Mouse (Mus musculus) liver (tissue): ENCODE measurements at regions not wholly inside any gene's neighbourhood (a gene's known extent, or its start where the extent isn't known, plus 50 kb on each side); places are given as distances from the start of the nearest gene placed in this dataset.

Experiments
- DNase-seq: peaks from one replicate; pipeline ENCODE4 v3.0.0-alpha.2; 2020; ENCODE audit warnings: mixed read lengths

DNA sequence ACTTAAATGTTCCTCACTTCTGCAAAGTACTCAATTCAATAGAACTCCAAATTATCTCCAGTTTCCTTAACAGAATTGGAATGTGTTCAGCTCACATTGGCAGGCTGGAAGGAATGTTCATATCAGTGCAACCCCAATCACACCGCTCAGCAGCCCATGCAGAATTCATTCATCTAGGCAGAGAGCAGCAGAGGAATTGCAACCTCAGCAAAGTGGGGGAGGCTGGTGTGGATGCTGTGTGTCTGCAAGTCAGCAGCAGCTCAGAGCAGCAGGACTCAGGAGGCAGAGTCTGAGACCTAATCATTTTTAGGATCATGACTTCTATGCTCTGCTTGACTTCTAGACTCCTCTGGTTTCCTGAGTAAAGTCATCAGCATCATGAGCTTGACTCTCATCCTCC lies 100.7 kb upstream of the Chrna7 start:
- DNase-seq = no peak

DNA sequence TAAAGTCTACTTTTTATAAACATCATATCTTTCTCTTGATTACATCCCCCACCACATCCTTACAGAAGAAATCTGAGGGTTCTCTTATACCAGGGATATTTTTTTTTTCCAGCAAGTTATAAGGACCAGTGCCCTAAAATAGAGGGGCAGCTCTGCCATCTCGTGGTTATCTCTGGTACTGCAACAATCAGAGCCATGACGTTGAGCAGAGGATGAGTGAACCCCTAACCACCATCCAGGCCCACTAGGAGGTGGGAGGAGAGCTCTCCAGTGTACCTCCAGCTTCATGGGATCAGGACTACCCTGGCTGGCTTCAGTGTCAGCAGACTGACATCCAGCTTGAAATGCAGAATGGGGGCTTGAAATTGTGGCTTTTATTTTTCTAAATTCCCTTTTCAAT lies 107.2 kb upstream of the Chrna7 start:
- peak; percentile 34 for DNase-seq

DNA sequence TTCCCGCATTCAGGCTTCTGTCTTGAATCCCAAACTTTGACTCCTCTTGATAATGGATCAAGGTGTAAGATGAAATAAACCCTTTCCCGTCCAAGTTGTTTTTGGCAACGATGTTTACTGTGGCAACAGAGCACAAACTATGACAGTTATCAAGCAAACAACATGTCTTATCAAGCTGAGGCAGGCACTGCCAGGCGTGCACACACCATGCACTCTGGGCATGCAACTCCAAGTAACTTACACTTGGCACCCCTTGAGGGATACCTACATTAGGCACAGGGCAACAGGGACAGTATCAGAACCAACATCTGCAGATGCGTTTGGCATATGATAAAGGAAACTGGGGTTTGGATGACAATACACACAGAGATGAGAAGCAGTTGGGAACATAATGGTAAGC lies 108.8 kb upstream of the Chrna7 start:
- no peak for DNase-seq

DNA sequence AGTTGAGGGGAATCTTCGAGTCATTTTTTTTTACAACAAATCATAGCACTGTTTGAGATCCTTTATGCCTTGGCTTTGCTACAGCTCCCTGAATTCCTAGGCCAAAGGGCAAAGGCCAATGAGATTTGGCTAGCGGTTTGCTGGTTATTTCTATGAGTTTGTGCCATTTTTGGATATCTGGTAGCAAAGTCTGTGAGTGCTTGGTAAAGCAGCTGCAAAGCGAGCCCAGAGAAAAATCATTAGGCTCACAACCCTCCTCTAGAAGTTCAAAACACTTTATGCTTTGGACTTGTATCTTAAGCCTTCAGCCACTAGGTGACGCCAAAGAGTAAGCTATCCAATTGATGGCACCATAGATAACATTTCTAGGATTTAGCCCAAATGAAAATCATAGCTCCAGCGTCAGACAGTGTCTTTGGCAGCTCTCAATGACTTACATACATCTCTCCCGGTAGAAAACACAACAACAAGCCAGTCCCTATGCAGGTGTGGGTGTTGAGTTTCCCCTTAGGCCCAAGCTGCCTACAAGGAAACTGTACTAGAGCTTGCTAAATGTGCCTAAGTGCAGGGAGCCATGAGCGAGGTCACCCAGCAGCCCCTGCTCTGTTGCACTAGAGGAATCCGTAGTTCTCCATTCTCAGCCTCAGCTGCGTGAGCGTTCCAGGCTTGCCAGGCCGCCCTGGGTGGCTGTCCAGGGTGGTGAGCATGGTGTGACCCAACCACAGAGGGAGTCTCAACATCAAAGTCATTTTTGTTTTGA lies 109.8 kb upstream of the Chrna7 start:
- DNase-seq = no peak

DNA sequence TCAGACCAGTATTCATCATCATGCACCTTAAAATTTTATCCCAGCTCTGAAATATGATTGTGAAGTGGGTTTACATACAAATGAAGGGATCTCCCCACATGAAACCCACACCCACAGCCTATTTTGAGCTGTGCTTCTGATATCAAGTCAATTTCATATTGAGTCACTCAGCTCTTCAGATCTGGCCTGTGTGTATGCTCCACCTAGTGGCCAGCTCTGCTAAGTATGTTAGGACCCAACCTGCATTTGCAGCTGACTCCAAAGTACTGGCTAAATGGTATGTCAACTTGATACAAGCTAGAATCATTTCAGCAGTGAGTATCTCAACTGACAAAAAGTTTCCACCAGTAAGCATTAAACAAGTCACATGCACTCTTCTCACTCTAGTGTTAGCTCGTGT lies 109.4 kb upstream of the Otud7a start:
- peak; percentile 24 for DNase-seq

DNA sequence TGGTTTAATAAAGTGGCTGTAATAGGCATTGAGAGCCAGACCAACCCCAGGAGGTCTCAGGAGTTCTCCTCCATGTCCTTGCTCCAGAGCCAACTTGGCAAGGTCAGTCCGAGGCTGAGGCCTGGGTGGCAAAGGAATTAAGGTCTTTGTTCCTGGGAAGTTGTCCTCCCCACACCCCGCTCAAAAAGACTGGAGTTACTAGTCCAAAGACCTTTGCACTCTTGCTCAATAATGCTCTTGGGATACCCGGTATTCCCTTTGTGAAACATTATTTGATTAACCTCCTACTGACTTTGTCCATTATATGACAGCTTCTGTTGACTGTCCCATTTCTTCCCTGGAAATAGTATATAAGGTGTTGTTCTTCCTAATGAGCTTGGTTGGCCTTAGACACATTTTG lies 108.5 kb upstream of the Otud7a start:
- DNase-seq = no peak

DNA sequence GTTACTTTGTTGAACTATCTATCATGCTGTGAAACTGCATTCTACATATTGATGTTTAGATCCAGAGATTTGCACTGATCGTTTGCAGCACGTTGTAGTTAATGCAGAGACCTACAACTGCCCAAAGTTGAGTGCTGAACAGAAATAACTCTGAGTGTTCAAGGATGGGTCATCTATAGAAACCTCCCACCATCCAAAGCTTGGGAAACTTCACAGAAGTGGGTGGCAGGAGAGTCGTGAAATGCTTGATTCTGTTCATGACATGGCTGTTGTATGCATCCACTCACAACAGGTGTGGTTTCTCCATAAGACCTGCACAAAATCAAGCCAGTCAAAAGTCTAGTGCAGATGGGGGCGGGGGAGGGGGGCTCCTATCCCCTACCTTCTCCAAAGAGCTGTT lies 102.8 kb upstream of the Otud7a start:
- DNase-seq = no peak

DNA sequence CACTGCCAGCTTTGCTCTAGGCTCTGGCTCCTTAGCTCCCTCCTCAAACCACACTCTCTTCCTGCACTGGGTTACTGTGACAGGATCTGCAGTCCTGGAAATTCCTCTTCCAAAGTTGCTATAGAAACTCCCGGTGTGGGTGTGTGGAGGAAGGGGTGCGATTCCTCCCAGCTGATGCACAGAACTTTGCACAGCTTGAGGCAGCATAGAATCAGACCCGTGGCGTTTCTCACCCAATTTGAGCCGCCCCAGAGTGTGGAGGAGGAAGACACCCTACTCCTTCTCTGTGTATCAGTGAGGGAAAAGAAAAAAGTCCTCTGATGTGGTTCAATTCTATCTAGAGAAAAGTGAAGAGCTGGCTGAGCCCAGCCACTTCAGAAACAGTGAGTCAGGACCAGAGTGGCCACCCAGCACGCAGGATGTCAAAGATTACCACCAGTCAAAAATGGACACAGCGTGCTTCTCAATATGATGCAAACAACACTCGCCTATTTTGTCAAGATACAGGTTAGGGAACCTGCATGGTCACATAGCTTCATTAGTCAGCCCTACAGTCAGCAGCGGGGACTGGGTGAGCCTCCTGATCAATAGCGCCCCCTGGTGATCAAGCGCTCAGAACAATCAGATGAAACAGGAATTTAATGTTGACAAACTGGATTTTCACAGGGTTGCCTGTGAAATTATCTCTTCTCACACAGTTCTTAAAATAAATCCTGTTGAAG lies 98.7 kb upstream of the Otud7a start:
- peak; percentile 24 for DNase-seq

DNA sequence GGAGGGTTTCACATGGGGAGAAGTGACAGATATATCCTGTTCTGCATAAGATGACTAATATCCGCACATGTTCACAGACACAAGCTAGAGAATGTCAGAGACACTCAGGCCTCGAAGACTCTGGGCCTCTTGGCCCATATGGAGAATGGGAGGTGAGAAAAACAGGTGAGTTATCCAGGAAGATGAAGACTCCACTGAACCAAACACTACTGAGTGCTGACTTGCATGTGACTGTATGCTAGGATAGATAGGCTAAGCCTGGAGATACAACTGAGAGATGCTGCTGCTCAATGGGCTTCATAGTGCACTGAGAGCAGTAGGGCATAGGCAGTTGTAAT lies 98.2 kb upstream of the Otud7a start:
- no peak for DNase-seq
